Mouse (Mus musculus): Measurements from ENCODE around the gene Kcnip2. TPM values are rescaled to one million over a fixed set of nuclear protein-coding genes. Genes with fewer than 3 reads are reported as not detected.

Gene Kcnip2
- polyA plus RNA-seq, 1 experiment from 2014 or later, result 10.0 TPM

DNA sequence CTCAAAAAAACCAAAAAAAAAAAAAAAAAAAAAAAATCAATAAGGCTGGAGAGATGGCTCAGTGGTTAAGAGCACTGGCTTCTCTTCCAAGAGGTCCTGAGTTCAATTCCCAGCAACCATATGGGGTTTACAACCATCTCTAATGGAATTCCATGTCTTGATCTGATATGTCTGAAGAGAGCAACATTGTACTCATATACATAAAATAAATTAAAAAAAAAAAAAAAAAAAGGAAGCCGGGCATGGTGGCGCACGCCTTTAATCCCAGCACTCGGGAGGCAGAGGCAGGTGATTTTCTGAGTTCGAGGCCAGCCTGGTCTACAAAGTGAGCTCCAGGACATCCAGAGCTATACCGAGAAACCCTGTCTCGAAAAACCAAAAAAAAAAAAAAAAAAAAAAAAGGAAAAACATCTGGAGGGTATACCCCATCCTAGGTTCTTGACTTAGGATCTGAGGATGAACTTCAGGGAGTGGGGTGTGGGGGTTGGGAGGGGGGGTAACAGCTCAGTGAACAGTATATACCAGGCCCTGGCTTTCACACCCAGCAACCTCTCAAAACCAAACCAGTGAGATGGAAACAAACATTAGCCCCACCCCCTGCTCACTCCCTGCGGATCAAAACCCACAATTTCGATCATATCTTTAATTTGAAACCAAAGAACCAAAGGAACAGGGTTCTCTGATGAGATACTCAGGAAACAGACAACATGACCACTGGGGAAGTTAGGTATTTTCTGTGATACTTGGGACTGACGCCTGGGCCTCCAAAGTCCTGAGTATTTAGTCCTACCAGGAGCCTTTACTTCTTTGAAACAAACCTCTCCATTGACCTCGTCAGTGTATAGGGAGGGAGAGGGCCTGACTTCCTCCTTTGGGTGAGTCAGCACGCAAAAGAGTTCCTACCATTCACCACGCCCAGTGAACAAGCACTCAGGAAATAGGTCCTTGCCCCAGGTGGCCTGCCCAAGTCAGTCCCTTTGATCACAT, 25.7 kb downstream of the Kcnip2 start:
- no peak for ATAC-seq
- Histone ChIP-seq H3K4me3 (ENCODE audit: low read depth, low read length) (no peak overlapping the region), H3K4me2 (ENCODE audit: low read length) (no peak overlapping the region), H3K27me3 (ENCODE audit: control insufficient read depth, insufficient read depth, low read depth, low read length) (no peaks in the 10 kb centered on the region), H3K4me1 (ENCODE audit: control insufficient read depth, insufficient read depth, low read length) (no peaks in the 10 kb centered on the region), H3K27ac (ENCODE audit: low read length) (no peak overlapping the region), H3K9ac (ENCODE audit: low read depth, low read length) (no peak overlapping the region), H3K9me3 (replicated peaks; ENCODE audit: control insufficient read depth, low read length, poor library complexity, severe bottlenecking) (no peaks in the 10 kb centered on the region), H3K36me3 (ENCODE audit: control insufficient read depth, insufficient read depth, low read length) (no peaks in the 10 kb centered on the region)
- WGBS, result 83% methylated on average over 13 of the region's 13 CpGs

DNA sequence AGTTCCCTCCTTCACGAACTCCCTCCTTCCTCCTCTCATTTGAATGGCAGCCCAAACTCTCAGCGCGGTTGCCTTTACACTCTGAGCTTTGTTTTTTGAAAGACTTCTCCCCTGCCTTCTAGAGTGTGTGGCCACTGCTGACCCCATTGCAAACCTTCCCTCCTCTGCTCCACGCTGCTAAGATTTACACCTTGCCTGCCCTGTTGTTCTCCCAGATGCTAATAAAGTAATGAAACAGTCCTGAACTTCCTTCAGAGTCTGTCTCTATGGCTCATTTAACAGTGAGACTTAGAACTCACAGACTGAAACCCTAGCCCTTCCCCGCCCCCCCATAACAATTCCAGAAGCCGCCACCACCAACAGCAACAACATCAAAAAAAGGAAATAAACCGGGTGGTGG, 26.5 kb downstream of the Kcnip2 start:
- no peaks in the 10 kb centered on the region for H3K9me3 ChIP-seq (replicated peaks; ENCODE audit: control insufficient read depth, low read length, poor library complexity, severe bottlenecking)
- H3K4me2 ChIP-seq (ENCODE audit: low read length), result no peak overlapping the region
- no peaks in the 10 kb centered on the region; the same call in 1 of the 2 replicates for H3K4me1 ChIP-seq (ENCODE audit: control insufficient read depth, insufficient read depth, low read length)
- no peak overlapping the region for H3K27ac ChIP-seq (ENCODE audit: low read length)
- no peak overlapping the region for H3K9ac ChIP-seq (ENCODE audit: low read depth, low read length)
- no peaks in the 10 kb centered on the region for H3K36me3 ChIP-seq (ENCODE audit: control insufficient read depth, insufficient read depth, low read length)
- no peak for ATAC-seq
- 73% methylated on average over 7 of the region's 7 CpGs for WGBS
- no peak overlapping the region for H3K4me3 ChIP-seq (ENCODE audit: low read depth, low read length)
- H3K27me3 ChIP-seq (ENCODE audit: control insufficient read depth, insufficient read depth, low read depth, low read length), result no peaks in the 10 kb centered on the region

DNA sequence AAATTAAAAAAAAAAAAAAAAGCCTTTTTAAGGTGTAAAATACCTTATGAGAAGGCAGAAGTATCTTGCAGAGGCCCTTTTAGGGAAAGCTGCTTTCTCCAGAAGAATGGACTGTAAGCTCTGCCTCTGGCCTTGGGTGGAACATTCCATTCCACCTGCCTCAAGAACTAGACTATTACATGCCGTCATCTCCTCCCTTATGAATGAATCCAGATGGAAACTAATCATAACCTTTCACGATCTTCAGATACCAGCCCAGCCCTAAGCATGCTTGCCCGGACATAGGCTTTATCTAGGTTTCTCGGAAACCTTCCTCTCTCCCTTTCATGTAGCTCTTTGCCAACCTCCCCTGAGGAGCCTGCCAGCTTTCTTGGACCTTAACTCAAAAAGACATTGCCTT, 27.5 kb downstream of the Kcnip2 start:
- Histone ChIP-seq H3K4me3 (ENCODE audit: low read depth, low read length) (no peak overlapping the region), H3K4me2 (ENCODE audit: low read length) (no peak overlapping the region), H3K36me3 (ENCODE audit: control insufficient read depth, insufficient read depth, low read length) (no peaks in the 10 kb centered on the region), H3K27ac (ENCODE audit: low read length) (no peak overlapping the region), H3K27me3 (ENCODE audit: control insufficient read depth, insufficient read depth, low read depth, low read length) (no peaks in the 10 kb centered on the region), H3K9me3 (replicated peaks; ENCODE audit: control insufficient read depth, low read length, poor library complexity, severe bottlenecking) (no peaks in the 10 kb centered on the region), H3K9ac (ENCODE audit: low read depth, low read length) (no peak overlapping the region), H3K4me1 (ENCODE audit: control insufficient read depth, insufficient read depth, low read length) (peaks cover 6% of the 10 kb centered on the region)
- WGBS, result 88% methylated on average over 4 of the region's 4 CpGs
- no peak for ATAC-seq

DNA sequence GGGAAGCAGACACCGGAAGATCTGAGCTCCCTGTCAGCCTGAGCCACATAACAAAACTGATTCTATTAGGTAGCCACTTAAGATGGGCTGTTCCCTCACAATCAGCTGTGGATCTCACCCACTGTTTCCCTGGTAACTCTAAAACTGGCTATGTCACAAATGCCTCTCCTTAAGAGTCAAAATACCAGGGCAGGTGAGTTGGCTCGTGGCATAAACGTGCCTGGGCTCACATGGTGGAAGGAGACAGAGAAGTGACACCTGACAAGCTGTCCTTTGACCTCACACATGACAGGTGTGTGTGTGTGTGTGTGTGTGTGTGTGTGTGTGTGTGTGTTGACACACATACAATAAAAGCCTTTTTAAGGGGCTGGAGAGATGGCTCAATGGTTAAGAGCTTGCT, 28.4 kb downstream of the Kcnip2 start:
- Histone ChIP-seq H3K4me2 (ENCODE audit: low read length) (no peak overlapping the region), H3K4me3 (ENCODE audit: low read depth, low read length) (no peak overlapping the region), H3K36me3 (ENCODE audit: control insufficient read depth, insufficient read depth, low read length) (no peaks in the 10 kb centered on the region), H3K9me3 (replicated peaks; ENCODE audit: control insufficient read depth, low read length, poor library complexity, severe bottlenecking) (no peaks in the 10 kb centered on the region), H3K4me1 (ENCODE audit: control insufficient read depth, insufficient read depth, low read length) (peaks cover 6% of the 10 kb centered on the region), H3K9ac (ENCODE audit: low read depth, low read length) (no peak overlapping the region), H3K27me3 (ENCODE audit: control insufficient read depth, insufficient read depth, low read depth, low read length) (no peaks in the 10 kb centered on the region), H3K27ac (ENCODE audit: low read length) (no peak overlapping the region)
- WGBS, result 71% methylated on average over 3 of the region's 3 CpGs
- no peak for ATAC-seq

DNA sequence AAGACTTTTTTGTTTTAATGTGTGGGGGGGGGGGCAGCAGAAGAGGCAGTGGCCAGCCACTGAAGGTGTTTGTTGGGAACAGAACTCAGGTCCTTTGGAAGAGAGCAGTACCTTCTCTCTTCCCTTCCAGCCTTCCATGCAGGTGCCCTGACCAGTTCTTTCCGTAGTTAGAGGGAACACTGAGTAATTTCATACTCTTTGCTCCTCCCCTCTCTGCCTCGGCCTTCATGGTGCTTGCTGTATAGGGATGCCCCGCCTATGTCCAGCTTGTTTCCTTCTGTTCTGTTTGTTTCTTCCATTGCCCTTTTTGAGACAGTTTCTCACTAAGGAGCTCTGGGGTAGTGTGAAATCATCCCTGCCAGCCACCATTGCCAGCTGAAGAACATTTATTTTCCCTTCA, 30.4 kb downstream of the Kcnip2 start:
- Histone ChIP-seq H3K4me2 (ENCODE audit: low read length) (no peak overlapping the region), H3K4me1 (ENCODE audit: control insufficient read depth, insufficient read depth, low read length) (peaks cover 22% of the 10 kb centered on the region), H3K36me3 (ENCODE audit: control insufficient read depth, insufficient read depth, low read length) (no peaks in the 10 kb centered on the region), H3K4me3 (ENCODE audit: low read depth, low read length) (no peak overlapping the region), H3K27me3 (ENCODE audit: control insufficient read depth, insufficient read depth, low read depth, low read length) (no peaks in the 10 kb centered on the region), H3K27ac (ENCODE audit: low read length) (no peak overlapping the region), H3K9me3 (replicated peaks; ENCODE audit: control insufficient read depth, low read length, poor library complexity, severe bottlenecking) (no peaks in the 10 kb centered on the region), H3K9ac (ENCODE audit: low read depth, low read length) (no peak overlapping the region)
- ATAC-seq, result no peak
- 60% methylated on average over 3 of the region's 3 CpGs for WGBS

DNA sequence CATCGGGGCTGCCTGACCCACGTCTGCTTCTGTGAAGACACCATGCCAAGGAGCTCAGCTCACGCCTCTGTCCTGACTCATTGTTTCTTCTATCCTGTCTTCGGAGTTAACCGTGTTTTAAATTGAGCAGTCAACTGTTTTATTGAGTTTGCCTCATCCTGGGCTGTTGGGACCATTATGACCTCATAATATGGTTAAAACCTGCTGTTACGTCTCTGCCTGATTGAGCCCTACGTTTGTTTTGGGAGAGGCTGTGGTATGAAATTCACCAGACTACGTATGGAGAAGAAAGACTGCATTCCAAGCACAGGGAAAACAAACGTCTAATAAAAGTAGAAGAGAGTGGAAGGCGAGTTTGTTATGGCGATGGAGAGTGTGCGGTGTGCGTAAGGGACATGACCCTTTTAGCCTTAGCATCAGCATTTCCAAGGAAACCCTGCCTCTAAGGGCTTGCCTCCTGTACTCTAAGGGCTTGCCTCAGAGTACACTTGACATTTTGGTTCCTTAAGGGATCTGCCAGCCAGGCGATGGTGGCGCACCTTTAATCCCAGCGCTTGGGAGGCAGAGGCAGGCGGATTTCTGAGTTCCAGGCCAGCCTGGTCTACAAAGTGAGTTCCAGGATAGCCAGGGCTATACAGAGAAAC, 31.8 kb downstream of the Kcnip2 start:
- H3K4me1 ChIP-seq (ENCODE audit: control insufficient read depth, insufficient read depth, low read length), result peaks cover 34% of the 10 kb centered on the region
- peak overlapping the region; percentile 67 for H3K4me2 ChIP-seq (ENCODE audit: low read length)
- 33% methylated on average over 17 of the region's 17 CpGs for WGBS
- H3K36me3 ChIP-seq (ENCODE audit: control insufficient read depth, insufficient read depth, low read length), result no peaks in the 10 kb centered on the region
- no peaks in the 10 kb centered on the region for H3K27me3 ChIP-seq (ENCODE audit: control insufficient read depth, insufficient read depth, low read depth, low read length)
- no peaks in the 10 kb centered on the region for H3K9me3 ChIP-seq (replicated peaks; ENCODE audit: control insufficient read depth, low read length, poor library complexity, severe bottlenecking)
- peak overlapping the region; percentile 48; the same call in 1 of the 2 replicates for H3K9ac ChIP-seq (ENCODE audit: low read depth, low read length)
- H3K4me3 ChIP-seq (ENCODE audit: low read depth, low read length), result peak overlapping the region; percentile 99
- no peak for ATAC-seq
- peak overlapping the region; percentile 6; the same call in 1 of the 2 replicates for H3K27ac ChIP-seq (ENCODE audit: low read length)

DNA sequence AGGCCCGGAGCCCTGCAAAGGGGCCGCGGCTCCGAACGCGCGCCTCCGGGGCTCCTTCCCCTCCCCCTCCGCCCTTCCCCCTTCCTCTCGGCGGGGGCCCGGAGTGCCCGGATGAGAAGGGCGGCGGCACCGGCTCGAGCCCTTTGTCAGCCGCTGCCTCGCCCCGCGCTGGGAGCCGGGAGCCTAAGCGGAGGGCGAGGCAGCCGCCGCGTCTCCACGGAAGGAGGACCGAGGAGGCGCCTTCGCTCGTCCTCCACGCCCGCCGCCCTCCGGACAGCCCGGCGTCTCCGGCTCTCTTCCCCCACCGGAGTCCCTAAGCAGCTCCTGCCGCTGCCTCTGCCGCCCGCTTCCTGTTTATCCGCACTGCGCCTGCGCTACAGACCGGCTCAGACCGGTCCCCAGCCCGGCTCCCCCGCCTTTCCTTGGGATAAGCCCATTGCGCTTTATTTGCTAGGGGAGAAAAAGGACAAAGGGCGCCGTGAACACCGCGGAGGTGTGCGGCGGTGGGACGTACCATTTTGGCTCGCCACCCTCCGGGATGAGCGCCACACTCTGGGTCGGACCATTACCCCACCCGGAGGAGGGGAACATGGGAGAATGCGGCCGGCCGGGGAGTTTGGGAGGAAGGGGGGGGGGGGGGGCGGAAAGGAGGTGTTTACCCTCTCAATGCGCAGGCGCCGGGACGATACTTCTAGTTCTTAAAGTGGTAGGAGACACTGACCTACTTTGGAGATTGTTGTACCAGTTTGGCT, 32.5 kb downstream of the Kcnip2 start, which contains the start of gene Mgea5:
Gene Mgea5, minus strand, starts transcription at position 657 of the 752 bp plus-strand sequence.
- H3K9ac ChIP-seq (ENCODE audit: low read depth, low read length), result peak within 1 kb of the TSS; percentile 99
- no peaks in the 10 kb centered on the region for H3K9me3 ChIP-seq (replicated peaks; ENCODE audit: control insufficient read depth, low read length, poor library complexity, severe bottlenecking)
- peaks cover 34% of the 10 kb centered on the region for H3K4me1 ChIP-seq (ENCODE audit: control insufficient read depth, insufficient read depth, low read length)
- H3K36me3 ChIP-seq (ENCODE audit: control insufficient read depth, insufficient read depth, low read length), result peaks cover 2% of the 10 kb centered on the region; the same call in 1 of the 2 replicates
- no peaks in the 10 kb centered on the region for H3K27me3 ChIP-seq (ENCODE audit: control insufficient read depth, insufficient read depth, low read depth, low read length)
- ATAC-seq, result peak; percentile 99
- 0% methylated on average over 47 of the region's 71 CpGs for WGBS
- H3K4me3 ChIP-seq (ENCODE audit: low read depth, low read length), result peak within 1 kb of the TSS; percentile 99
- H3K27ac ChIP-seq (ENCODE audit: low read length), result peak within 1 kb of the TSS; percentile 99
- H3K4me2 ChIP-seq (ENCODE audit: low read length), result peak within 1 kb of the TSS; percentile 72

DNA sequence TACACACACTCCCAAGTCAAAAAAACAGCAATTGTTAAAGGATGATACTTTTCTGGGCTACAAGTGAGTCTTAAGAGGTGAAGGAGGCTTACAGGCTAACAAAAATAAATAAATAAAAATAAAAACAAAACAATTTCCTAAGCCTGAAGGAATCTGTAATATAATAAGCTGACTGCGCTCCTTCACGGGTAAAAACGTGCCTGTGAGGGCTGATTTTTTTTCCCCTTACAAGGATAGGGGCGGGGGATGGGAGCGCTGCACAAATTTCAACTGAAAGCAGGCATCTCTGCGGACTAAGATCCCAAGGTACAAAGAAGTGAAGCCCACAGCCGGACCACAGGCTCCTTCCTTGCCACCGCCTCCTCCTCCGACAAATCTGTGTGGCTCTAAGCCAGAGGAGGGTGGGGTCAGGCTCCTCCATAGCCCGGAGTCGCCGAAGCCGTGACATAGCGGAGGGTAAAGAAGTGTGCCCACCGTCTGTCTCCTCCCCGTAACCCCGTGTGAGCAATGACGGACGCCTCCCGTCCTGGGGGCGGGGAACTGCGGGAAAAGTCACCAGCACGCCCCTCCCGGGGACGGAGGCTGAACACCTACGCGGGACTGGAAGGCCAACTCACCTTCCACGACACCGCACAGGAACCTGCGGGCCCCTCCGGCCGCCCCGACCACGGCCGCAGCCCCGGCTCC, 33.4 kb downstream of the Kcnip2 start:
- Histone ChIP-seq H3K4me3 (ENCODE audit: low read depth, low read length) (peak overlapping the region; percentile 99), H3K36me3 (ENCODE audit: control insufficient read depth, insufficient read depth, low read length) (peaks cover 3% of the 10 kb centered on the region; the same call in 1 of the 2 replicates), H3K27me3 (ENCODE audit: control insufficient read depth, insufficient read depth, low read depth, low read length) (no peaks in the 10 kb centered on the region), H3K27ac (ENCODE audit: low read length) (peak overlapping the region; percentile 99), H3K4me2 (ENCODE audit: low read length) (peak overlapping the region; percentile 72), H3K4me1 (ENCODE audit: control insufficient read depth, insufficient read depth, low read length) (peaks cover 34% of the 10 kb centered on the region), H3K9me3 (replicated peaks; ENCODE audit: control insufficient read depth, low read length, poor library complexity, severe bottlenecking) (no peaks in the 10 kb centered on the region), H3K9ac (ENCODE audit: low read depth, low read length) (peak overlapping the region; percentile 99)
- WGBS, result 1% methylated on average over 34 of the region's 36 CpGs
- peak; percentile 34 for ATAC-seq
